Mouse (Mus musculus) hindbrain, embryonic 12.5 days (tissue): ENCODE measurements around the gene Tmem189. TPM values are rescaled to one million over a fixed set of nuclear protein-coding genes. Genes with fewer than 3 reads are reported as not detected.

Source experiments
- ATAC-seq: fragments of 200-750 bp; cut with Nextera tagmentation; 2 replicates; pipeline ENCODE4 v1.8.0; 2017; ENCODE audit warnings: moderate TSS enrichment; ENCODE audit not compliant: low FRiP score
- H3K27ac ChIP-seq: fragments of 300-500 bp; sonication (generic); 2 replicates; pipeline ENCODE4 v1.5.1; 2016; ENCODE audit warnings: mild to moderate bottlenecking
- H3K27me3 ChIP-seq: fragments of 300-500 bp; sonication (generic); 2 replicates; pipeline ENCODE4 v1.6.1; 2016; ENCODE audit warnings: mild to moderate bottlenecking
- H3K36me3 ChIP-seq: fragments of 300-500 bp; sonication (generic); 2 replicates; pipeline ENCODE4 v1.6.1; 2016; ENCODE audit warnings: mild to moderate bottlenecking
- H3K4me1 ChIP-seq: fragments of 300-500 bp; sonication (generic); 2 replicates; pipeline ENCODE4 v1.6.1; 2016
- H3K4me2 ChIP-seq: fragments of 300-500 bp; sonication (generic); replicated peaks from 2 replicates; pipeline ENCODE4 v1.6.1; 2016; ENCODE audit warnings: mild to moderate bottlenecking
- H3K4me3 ChIP-seq: fragments of 300-500 bp; sonication (generic); 2 replicates; pipeline ENCODE4 v1.5.1; 2016; ENCODE audit warnings: mild to moderate bottlenecking
- H3K9ac ChIP-seq: fragments of 300-500 bp; sonication (generic); 2 replicates; pipeline ENCODE4 v1.6.1; 2016; ENCODE audit warnings: mild to moderate bottlenecking, moderate library complexity
- H3K9me3 ChIP-seq: fragments of 300-500 bp; sonication (generic); replicated peaks from 2 replicates; pipeline ENCODE4 v1.6.1; 2016; ENCODE audit warnings: mild to moderate bottlenecking
- WGBS: fragments of 180-500 bp; shearing (Covaris S2); methylation state at CpG from one replicate; pipeline ENCODE4 v1.1.7; 2016; 5-methylcytosine and 5-hydroxymethylcytosine counted together
- polyA plus RNA-seq: library from polyadenylated mRNA; unstranded; fragments of >200 nt; fragmentation: Nextera tagmentation; extraction: Ambion mirVana; gene quantifications from 2 replicates; pipeline ENCODE4 v1.2.1, GENCODE M21; 2016

Tmem189 gene
- polyA plus RNA-seq, 1 experiment from 2014 or later: 43.9 TPM

- no peak overlapping the region for H3K9ac ChIP-seq
- no peak overlapping the region for H3K4me3 ChIP-seq
- H3K27me3 ChIP-seq: peaks cover 21% of the 10 kb centered on the region
- ATAC-seq: no peak
- H3K27ac ChIP-seq: no peak overlapping the region
- WGBS: 82% methylated on average over 7 of the region's 7 CpGs
- H3K4me2 ChIP-seq: no peak overlapping the region
- peaks cover 8% of the 10 kb centered on the region; the same call in 1 of the 2 replicates for H3K9me3 ChIP-seq
- H3K4me1 ChIP-seq: no peaks in the 10 kb centered on the region
- no peaks in the 10 kb centered on the region for H3K36me3 ChIP-seq
These were observed 6.5 kb upstream of the Tmem189 start for GRCm38 (mm10) chr2:167696143-167696542.

DNA sequence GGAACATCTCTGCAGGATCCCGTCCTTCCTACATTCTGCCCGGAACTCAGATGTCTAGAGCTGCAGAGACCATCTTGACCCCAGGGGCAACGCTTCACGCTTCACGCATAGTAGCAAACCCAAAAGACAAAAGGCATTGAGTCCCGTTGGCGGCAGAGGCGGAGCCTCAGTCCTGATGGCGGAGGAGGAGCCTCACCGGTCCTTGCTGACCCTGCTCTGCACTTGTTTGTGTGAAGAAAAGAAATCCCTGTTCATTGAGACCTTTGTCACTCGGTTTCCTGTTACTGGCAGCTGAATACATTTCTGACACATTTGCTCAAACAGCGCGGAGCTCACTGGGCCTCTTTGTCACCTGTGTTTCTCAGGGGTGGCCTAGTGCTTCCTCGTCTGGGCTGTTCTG, 5.9 kb upstream of the Tmem189 start:
- H3K9me3 ChIP-seq: peaks cover 8% of the 10 kb centered on the region; the same call in 1 of the 2 replicates
- no peak overlapping the region for H3K4me2 ChIP-seq
- peaks cover 27% of the 10 kb centered on the region for H3K27me3 ChIP-seq
- no peak overlapping the region for H3K4me3 ChIP-seq
- H3K27ac ChIP-seq: no peak overlapping the region
- H3K9ac ChIP-seq: no peak overlapping the region
- H3K4me1 ChIP-seq: no peaks in the 10 kb centered on the region
- H3K36me3 ChIP-seq: no peaks in the 10 kb centered on the region
- ATAC-seq: no peak
- 59% methylated on average over 14 of the region's 14 CpGs for WGBS

DNA sequence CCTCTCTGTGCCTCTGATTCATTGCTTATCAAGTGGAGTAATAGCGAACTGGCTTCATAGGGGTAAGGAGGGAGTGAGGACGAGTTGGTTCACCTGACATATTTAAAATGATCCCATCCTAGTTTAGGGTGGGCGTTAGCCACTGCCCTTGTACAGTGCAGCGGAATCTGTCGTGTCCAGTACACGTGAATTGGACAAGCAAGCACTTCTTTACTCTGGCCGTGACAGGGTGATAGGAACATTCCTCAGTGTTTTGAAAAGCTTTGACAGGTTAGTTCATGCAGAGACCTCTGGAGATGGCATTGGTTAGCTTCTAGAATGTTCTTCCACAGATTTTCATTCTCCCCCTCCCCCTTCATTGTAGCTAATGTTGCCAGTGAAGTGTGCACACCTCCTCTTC, 5.3 kb upstream of the Tmem189 start:
- Histone ChIP-seq H3K4me3 (no peak overlapping the region), H3K9me3 (peaks cover 8% of the 10 kb centered on the region; the same call in 1 of the 2 replicates), H3K36me3 (no peaks in the 10 kb centered on the region), H3K9ac (no peak overlapping the region), H3K4me2 (no peak overlapping the region), H3K27me3 (peaks cover 31% of the 10 kb centered on the region), H3K27ac (no peak overlapping the region), H3K4me1 (peaks cover under 1% of the 10 kb centered on the region; the same call in 1 of the 2 replicates)
- 91% methylated on average over 7 of the region's 7 CpGs for WGBS
- no peak for ATAC-seq

GRCm38 (mm10) chr2:167694244-167694643, 4.6 kb upstream of the Tmem189 start:
- Histone ChIP-seq H3K4me3 (no peak overlapping the region), H3K36me3 (no peaks in the 10 kb centered on the region), H3K4me1 (peaks cover 7% of the 10 kb centered on the region), H3K27me3 (peaks cover 38% of the 10 kb centered on the region), H3K9me3 (peaks cover 8% of the 10 kb centered on the region; the same call in 1 of the 2 replicates), H3K27ac (no peak overlapping the region), H3K4me2 (no peak overlapping the region), H3K9ac (no peak overlapping the region)
- 77% methylated on average over 1 of the region's 1 CpGs for WGBS
- no peak for ATAC-seq

GRCm38 (mm10) chr2:167693540-167693939, 3.9 kb upstream of the Tmem189 start:
- no peak overlapping the region for H3K27ac ChIP-seq
- no peak overlapping the region for H3K4me3 ChIP-seq
- peaks cover 13% of the 10 kb centered on the region for H3K4me1 ChIP-seq
- H3K36me3 ChIP-seq: no peaks in the 10 kb centered on the region
- H3K27me3 ChIP-seq: peaks cover 45% of the 10 kb centered on the region
- no peak overlapping the region for H3K4me2 ChIP-seq
- H3K9me3 ChIP-seq: peaks cover 8% of the 10 kb centered on the region; the same call in 1 of the 2 replicates
- no peak overlapping the region for H3K9ac ChIP-seq
- ATAC-seq: no peak
- 91% methylated on average over 2 of the region's 2 CpGs for WGBS

GRCm38 (mm10) chr2:167692831-167693230, 3.2 kb upstream of the Tmem189 start:
- Histone ChIP-seq H3K4me2 (no peak overlapping the region), H3K27me3 (peaks cover 52% of the 10 kb centered on the region), H3K27ac (no peak overlapping the region), H3K4me3 (no peak overlapping the region), H3K9me3 (peaks cover 8% of the 10 kb centered on the region; the same call in 1 of the 2 replicates), H3K9ac (no peak overlapping the region), H3K36me3 (no peaks in the 10 kb centered on the region), H3K4me1 (peaks cover 17% of the 10 kb centered on the region)
- no peak for ATAC-seq
- WGBS: 70% methylated on average over 3 of the region's 3 CpGs

DNA sequence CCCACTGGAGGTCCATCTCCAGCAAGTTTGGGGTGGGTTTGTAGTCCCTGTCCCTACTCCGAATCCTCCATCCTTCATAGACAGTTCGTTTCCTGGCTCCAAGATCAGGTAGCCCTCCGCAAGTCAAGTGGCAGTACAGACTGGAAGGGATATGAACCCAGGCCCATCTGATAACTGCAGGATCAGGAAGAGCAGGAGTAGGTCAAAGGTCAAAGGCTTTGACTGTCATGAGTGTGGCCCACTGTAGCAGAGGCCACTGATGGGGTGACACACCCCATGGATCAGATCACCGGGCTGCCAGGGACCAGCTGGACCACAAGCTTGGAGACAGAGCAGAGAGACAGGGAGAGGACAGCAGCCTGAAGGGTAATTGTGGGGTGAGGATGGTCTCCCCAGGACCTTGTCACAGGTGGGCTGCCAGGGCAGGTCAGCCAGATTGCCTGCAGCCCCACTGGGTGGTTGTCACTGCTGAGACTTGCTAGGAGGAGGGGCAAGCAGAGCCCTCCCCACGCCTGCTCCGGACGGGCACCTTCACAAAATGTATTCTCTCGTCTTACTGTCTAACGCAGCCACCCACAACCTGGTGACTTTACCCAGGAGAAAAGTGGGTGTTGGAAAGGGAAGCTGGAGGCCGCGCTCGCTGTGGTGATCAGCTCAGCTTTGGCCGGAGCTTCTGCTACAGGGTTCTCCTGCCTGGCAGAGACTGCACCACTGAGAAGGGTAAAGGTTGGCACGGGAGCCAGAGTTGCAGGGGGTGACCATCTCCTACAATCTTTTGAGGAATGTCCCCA, 2.4 kb upstream of the Tmem189 start:
- Histone ChIP-seq H3K27me3 (peaks cover 60% of the 10 kb centered on the region), H3K27ac (no peak overlapping the region), H3K4me2 (no peak overlapping the region), H3K9ac (no peak overlapping the region), H3K36me3 (no peaks in the 10 kb centered on the region), H3K4me1 (peaks cover 17% of the 10 kb centered on the region), H3K4me3 (no peak overlapping the region), H3K9me3 (peaks cover 8% of the 10 kb centered on the region; the same call in 1 of the 2 replicates)
- ATAC-seq: no peak
- 91% methylated on average over 14 of the region's 14 CpGs for WGBS

DNA sequence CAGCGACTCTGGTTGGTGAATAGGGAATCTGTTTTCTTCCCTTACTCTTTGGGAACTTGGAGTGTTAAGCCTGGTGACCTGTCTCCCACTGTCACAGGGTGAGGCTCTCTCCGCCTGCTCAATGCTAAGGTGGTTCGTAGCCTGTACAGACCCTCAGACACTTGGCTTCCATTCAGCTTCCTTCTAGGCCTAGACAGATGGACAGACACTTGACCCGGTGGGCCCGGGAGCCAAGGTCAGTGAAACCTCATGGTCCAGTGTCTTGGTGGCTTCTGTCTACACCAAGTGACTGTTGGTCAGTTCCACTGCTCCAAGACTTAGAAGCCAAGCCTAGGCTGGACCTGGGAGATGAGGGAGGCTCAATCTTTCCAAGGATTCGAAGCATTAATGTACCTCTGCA, 1.8 kb upstream of the Tmem189 start:
- no peak overlapping the region for H3K4me3 ChIP-seq
- no peak overlapping the region for H3K9ac ChIP-seq
- H3K27me3 ChIP-seq: peaks cover 66% of the 10 kb centered on the region
- 89% methylated on average over 6 of the region's 6 CpGs for WGBS
- H3K4me1 ChIP-seq: peaks cover 17% of the 10 kb centered on the region
- H3K36me3 ChIP-seq: no peaks in the 10 kb centered on the region
- no peak overlapping the region for H3K27ac ChIP-seq
- H3K9me3 ChIP-seq: peaks cover 8% of the 10 kb centered on the region; the same call in 1 of the 2 replicates
- H3K4me2 ChIP-seq: no peak overlapping the region
- ATAC-seq: no peak

DNA sequence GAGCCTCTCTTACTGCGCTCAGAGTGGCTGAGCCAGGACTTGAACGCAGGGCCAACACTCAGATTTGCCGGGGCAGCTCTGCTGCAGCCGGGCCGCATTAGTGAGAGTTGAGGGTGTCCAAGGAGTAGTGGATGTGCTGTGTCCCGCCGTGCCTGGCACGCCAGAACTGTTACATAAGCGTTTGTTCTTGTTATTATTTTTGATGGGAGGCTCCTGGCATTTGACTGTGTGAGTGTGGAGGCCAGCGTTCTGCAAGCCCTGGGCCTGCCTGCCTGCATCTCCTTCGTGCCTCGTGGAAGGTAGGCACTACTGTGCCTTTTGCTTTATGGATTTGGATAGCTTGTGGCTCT, 1.3 kb upstream of the Tmem189 start:
- H3K9ac ChIP-seq: no peak overlapping the region
- H3K9me3 ChIP-seq: peaks cover 8% of the 10 kb centered on the region; the same call in 1 of the 2 replicates
- no peaks in the 10 kb centered on the region for H3K36me3 ChIP-seq
- H3K4me2 ChIP-seq: no peak overlapping the region; the same call in 1 of the 2 replicates
- no peak for ATAC-seq
- peaks cover 17% of the 10 kb centered on the region for H3K4me1 ChIP-seq
- H3K27me3 ChIP-seq: peaks cover 70% of the 10 kb centered on the region
- no peak overlapping the region for H3K27ac ChIP-seq
- no peak overlapping the region for H3K4me3 ChIP-seq
- 90% methylated on average over 12 of the region's 12 CpGs for WGBS

DNA sequence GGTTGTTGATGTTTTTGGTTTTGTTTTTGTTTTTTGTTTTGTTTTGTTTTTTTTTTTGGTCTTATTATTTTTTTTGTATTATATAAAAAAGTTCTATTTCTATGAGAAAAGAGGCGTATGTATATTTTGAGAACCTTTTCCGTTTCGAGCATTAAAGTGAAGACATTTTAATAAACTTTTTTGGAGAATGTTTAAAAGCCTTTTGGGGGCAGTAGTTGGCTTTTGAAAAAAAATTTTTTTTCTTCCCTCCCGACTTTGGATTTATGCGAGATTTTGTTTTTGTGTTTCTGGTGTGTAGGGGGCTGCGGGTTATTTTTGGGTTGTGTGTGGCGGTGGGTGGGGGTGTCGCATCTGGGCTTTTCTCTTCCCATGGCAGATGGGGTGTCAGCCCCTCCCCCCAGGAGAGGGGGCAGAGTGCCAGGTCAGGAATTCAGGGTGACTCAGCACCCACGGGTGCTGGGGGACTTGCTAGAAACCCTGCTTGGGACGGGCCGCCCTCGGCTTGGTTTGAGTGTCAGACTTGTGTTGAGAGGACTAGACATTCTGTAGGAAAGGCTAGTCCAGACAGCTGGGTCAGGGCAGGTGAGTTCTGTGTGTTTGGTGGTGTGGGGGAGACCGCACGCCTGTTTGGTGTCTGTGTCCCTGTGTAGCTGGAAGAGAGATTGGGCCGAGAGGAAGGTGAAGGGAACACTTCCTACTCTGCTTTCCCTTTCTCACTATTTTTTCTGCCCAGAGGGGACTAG, 768 bp upstream of the Tmem189 start:
- H3K4me2 ChIP-seq: peak overlapping the region; percentile 89
- 62% methylated on average over 15 of the region's 15 CpGs for WGBS
- H3K36me3 ChIP-seq: no peaks in the 10 kb centered on the region
- peaks cover 73% of the 10 kb centered on the region for H3K27me3 ChIP-seq
- H3K27ac ChIP-seq: no peak overlapping the region
- ATAC-seq: no peak
- H3K9me3 ChIP-seq: peaks cover 6% of the 10 kb centered on the region; the same call in 1 of the 2 replicates
- H3K4me1 ChIP-seq: peaks cover 17% of the 10 kb centered on the region
- no peak overlapping the region for H3K9ac ChIP-seq
- peak overlapping the region; percentile 64 for H3K4me3 ChIP-seq

GRCm38 (mm10) chr2:167688498-167689451, 847 bp downstream of the Tmem189 start, which contains the start of gene Cebpb:
TSS of gene Cebpb (plus strand) at chr2:167688915.
- no peaks in the 10 kb centered on the region for H3K36me3 ChIP-seq
- no peak within 1 kb of the TSS for H3K27ac ChIP-seq
- H3K27me3 ChIP-seq: peaks cover 73% of the 10 kb centered on the region
- no peaks in the 10 kb centered on the region for H3K9me3 ChIP-seq
- H3K4me1 ChIP-seq: peaks cover 17% of the 10 kb centered on the region
- H3K4me3 ChIP-seq: peak within 1 kb of the TSS; percentile 64
- under 1% methylated on average over 119 of the region's 147 CpGs for WGBS
- H3K9ac ChIP-seq: peak within 1 kb of the TSS; percentile 60
- peak; percentile 52 for ATAC-seq
- H3K4me2 ChIP-seq: peak within 1 kb of the TSS; percentile 89
